Mouse (Mus musculus) C2C12 (cell line): ENCODE results near the gene Ttk. TPM values are rescaled to one million over a fixed set of nuclear protein-coding genes. Genes with fewer than 3 reads are reported as not detected.

Experiments
- H3K27me3 ChIP-seq: one replicate; pipeline ENCODE4 v1.6.1; 2011; ENCODE audit not compliant: control insufficient read depth, insufficient read depth, insufficient read length
- H3K36me3 ChIP-seq: one replicate; pipeline ENCODE4 v1.6.1; 2011; ENCODE audit not compliant: control insufficient read depth, insufficient read depth
- H3K4me3 ChIP-seq: one replicate; pipeline ENCODE4 v1.5.1; 2011; ENCODE audit warnings: mild to moderate bottlenecking, control low read depth; ENCODE audit not compliant: poor library complexity, insufficient read depth, severe bottlenecking
- H3K79me2 ChIP-seq: one replicate; pipeline ENCODE4 v1.6.1; 2011; ENCODE audit not compliant: control insufficient read depth, insufficient read depth
- H3K79me3 ChIP-seq: one replicate; pipeline ENCODE4 v1.6.1; 2011; ENCODE audit warnings: low read depth, control low read depth
- H3ac ChIP-seq: one replicate; pipeline ENCODE3; 2011; ENCODE audit warnings: low read depth; ENCODE audit not compliant: control insufficient read depth, insufficient read length
- CEBPB ChIP-seq: IDR thresholded peaks from one replicate; pipeline ENCODE4 v1.6.1; 2011; ENCODE audit warnings: low read depth, mild to moderate bottlenecking, control low read depth, moderate library complexity
- CTCF ChIP-seq: IDR thresholded peaks from one replicate; pipeline ENCODE4 v1.5.1; 2011; ENCODE audit not compliant: control insufficient read depth, insufficient read depth, insufficient read length
- FOSL1 ChIP-seq: IDR thresholded peaks from one replicate; pipeline ENCODE4 v1.8.0; 2011; ENCODE audit warnings: mild to moderate bottlenecking, low read length; ENCODE audit not compliant: poor library complexity, insufficient read depth, severe bottlenecking
- MAX ChIP-seq: IDR thresholded peaks from one replicate; pipeline ENCODE4 v1.6.1; 2011; ENCODE audit warnings: mild to moderate bottlenecking, control low read depth
- MYOD1 ChIP-seq: IDR thresholded peaks from one replicate; pipeline ENCODE4 v1.6.1; 2011; ENCODE audit warnings: low read depth; ENCODE audit not compliant: control insufficient read depth, insufficient read length
- MYOG ChIP-seq: IDR thresholded peaks from one replicate; pipeline ENCODE4 v1.6.1; 2011; ENCODE audit not compliant: control insufficient read depth, insufficient read length; ENCODE audit errors: extremely low read depth
- USF1 ChIP-seq: IDR thresholded peaks from one replicate; pipeline ENCODE4 v1.6.1; 2011; ENCODE audit warnings: low read depth, mild to moderate bottlenecking, control low read depth, moderate library complexity
- polyA plus RNA-seq: library from polyadenylated mRNA; unstranded; fragments of >200 nt; fragmentation: generic; extraction: Trizol; gene quantifications from one replicate; pipeline ENCODE4 v1.2.1, GENCODE M21; 2012; ENCODE audit warnings: missing spikeins

The Ttk gene
- polyA plus RNA-seq, 1 experiment: 8.1 TPM

DNA sequence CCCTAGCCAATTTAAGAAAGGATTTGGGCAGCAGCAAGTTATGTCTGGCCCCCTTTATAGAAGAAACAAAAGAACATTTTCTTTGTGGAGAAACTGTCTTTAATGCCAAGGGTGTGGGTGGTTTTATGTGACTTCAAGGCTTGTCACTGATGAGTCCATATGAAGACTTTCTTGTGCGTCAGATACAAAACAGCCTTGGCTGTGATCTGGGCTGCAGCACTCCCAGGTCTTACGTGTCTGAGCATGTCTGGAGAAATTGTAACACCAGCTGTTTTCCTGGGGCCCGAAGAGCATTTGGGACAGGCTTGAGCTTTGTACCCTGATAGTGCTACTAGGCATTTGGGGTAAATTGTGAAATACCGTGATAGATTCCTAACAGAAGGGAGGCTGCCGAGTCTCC is 11.6 kb upstream of the Ttk start:
- Histone ChIP-seq H3K36me3 (no peaks in the 10 kb centered on the region), H3K79me2 (no peaks in the 10 kb centered on the region), H3K27me3 (no peaks in the 10 kb centered on the region), H3K79me3 (no peaks in the 10 kb centered on the region), H3ac (no peak overlapping the region), H3K4me3 (no peak overlapping the region)
- no peak for TF ChIP-seq MYOD1
- TF ChIP-seq CTCF: no peak
- TF ChIP-seq USF1: no peak
- no peak for TF ChIP-seq CEBPB
- TF ChIP-seq FOSL1: no peak
- TF ChIP-seq MAX: no peak
- TF ChIP-seq MYOG: no peak

DNA sequence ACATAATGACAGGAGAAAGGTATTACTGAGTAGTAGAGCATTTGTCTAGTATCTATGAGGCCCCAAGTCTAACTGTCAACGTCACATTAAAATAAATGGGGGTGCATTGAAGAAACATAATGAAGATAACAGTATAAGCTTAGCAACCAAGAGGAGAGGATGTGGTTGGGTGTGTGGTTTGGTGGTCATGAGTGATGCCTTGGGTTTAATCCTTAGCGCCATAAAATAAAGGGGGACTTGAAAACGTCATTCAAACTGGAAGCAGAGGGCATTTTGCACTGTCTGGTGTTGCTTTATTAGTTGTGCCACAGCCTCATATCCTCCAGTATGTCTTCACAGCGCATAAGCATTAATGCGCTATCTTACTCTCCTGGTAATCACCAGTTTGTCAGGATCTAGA is 4.6 kb upstream of the Ttk start:
- Histone ChIP-seq H3ac (no peak overlapping the region), H3K79me3 (peaks cover 2% of the 10 kb centered on the region), H3K27me3 (no peaks in the 10 kb centered on the region), H3K36me3 (no peaks in the 10 kb centered on the region), H3K4me3 (no peak overlapping the region), H3K79me2 (peaks cover 4% of the 10 kb centered on the region)
- TF ChIP-seq USF1: no peak
- no peak for TF ChIP-seq FOSL1
- no peak for TF ChIP-seq MYOD1
- TF ChIP-seq CEBPB: no peak
- TF ChIP-seq CTCF: no peak
- TF ChIP-seq MYOG: no peak
- TF ChIP-seq MAX: no peak

DNA sequence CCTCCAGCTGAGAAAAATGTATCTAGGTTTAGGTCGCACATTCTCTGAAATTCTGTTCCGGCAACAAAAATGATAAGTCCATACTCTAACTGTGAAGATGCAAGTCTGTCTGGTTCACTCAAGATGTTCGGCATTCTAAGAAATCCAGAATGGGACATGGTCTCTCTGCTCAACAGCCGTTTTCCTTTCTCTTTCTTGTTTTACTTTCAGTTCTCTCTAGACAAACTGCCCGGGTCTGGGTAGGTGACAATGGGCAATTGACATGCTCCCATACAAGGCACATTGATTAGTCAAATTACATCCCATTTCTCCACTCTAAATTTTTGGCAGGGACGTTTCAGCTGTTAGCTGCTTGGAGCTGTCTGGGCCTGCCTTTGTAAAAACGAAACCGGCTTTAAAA is 3.3 kb upstream of the Ttk start:
- H3K79me2 ChIP-seq: peaks cover 16% of the 10 kb centered on the region
- no peak overlapping the region for H3ac ChIP-seq
- TF ChIP-seq MYOD1 (no peak), FOSL1 (no peak), USF1 (no peak), MYOG (no peak)
- no peaks in the 10 kb centered on the region for H3K36me3 ChIP-seq
- H3K27me3 ChIP-seq: no peaks in the 10 kb centered on the region
- no peak overlapping the region for H3K4me3 ChIP-seq
- H3K79me3 ChIP-seq: peaks cover 13% of the 10 kb centered on the region

DNA sequence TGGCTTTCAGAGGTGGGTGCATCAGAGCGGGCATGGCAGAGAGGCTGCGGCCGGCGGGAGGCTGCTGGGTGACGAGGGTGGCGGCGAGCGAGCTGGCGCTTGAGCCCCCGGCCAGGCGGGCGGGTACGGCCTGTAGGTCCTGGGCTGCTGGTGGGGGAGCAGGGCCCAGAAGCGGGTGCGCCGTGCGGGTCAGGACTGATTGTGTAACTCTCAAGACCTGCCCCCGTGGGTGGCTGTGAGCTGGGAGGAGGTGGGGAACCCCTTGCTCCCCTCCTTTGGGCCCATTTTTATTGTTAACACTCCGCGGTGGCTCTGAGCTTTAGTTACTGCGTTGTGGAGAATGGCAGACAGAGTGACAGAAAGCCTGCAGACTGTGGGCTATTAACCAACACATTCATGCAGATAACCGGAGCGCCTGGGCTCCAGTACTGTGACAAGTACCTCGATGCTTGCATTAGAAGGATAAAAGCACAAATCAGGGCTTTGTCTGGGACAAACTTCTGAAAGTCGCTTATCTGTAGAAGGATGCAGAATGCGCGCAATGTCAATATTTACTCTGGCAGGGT is 342 bp downstream of the Ttk start:
- peaks cover 46% of the 10 kb centered on the region for H3K79me2 ChIP-seq
- H3K4me3 ChIP-seq: peak overlapping the region; percentile 52
- peaks cover 29% of the 10 kb centered on the region for H3K79me3 ChIP-seq
- H3K36me3 ChIP-seq: peaks cover 4% of the 10 kb centered on the region
- H3ac ChIP-seq: peak overlapping the region; percentile 63
- no peaks in the 10 kb centered on the region for H3K27me3 ChIP-seq
- TF ChIP-seq FOSL1: no peak
- TF ChIP-seq CEBPB: no peak
- no peak for TF ChIP-seq MYOG

DNA sequence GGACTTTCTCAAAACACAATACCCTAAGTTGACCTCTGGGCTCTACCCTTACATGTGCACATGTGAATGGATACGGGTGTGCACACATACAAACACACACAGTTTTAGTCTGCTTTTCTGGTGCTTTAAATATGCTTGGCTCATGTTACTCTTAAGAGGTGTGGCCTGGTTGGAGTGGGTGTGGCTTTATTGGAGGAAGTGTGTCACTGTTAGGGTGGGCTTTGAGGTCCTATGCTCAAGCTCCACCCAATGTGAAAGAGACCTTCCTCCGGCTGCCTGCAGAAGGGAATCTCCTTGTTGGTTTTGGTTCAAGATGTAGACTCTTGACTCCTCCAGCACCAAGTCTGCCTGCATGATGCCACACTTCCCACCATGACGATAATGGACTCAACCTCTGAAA is 18.0 kb downstream of the Ttk start:
- peaks cover 66% of the 10 kb centered on the region for H3K36me3 ChIP-seq
- no peak for TF ChIP-seq USF1
- TF ChIP-seq MYOD1: no peak
- no peak for TF ChIP-seq CEBPB
- no peak overlapping the region for H3K4me3 ChIP-seq
- H3K79me2 ChIP-seq: no peaks in the 10 kb centered on the region
- H3K79me3 ChIP-seq: no peaks in the 10 kb centered on the region
- H3ac ChIP-seq: no peak overlapping the region
- no peaks in the 10 kb centered on the region for H3K27me3 ChIP-seq

DNA sequence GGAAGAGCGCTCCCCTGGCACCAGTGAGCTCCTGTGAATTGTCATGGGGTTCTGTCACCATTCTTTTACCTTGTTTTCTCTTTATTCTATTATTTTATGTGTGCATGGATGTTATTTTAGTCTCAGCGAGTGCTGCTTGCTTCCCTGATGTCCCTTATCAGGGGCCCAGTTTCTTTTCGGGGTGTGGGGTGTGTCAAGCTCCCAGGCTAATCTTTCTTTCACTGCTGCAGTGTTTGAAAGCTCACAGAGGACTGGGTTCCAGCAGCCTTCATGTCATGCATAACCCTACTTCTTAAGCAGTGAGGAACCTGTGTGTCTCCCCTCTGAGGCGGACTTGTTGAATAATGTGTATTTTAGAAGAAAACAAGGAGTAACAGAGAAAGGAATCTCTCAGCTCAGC is 30.7 kb downstream of the Ttk start:
- no peaks in the 10 kb centered on the region for H3K79me3 ChIP-seq
- H3K27me3 ChIP-seq: no peaks in the 10 kb centered on the region
- TF ChIP-seq MYOG: no peak
- no peak for TF ChIP-seq MYOD1
- no peak for TF ChIP-seq USF1
- TF ChIP-seq FOSL1: no peak
- no peak for TF ChIP-seq CEBPB
- TF ChIP-seq CTCF: no peak
- TF ChIP-seq MAX: no peak
- H3K36me3 ChIP-seq: peaks cover 78% of the 10 kb centered on the region
- no peak overlapping the region for H3K4me3 ChIP-seq
- H3K79me2 ChIP-seq: no peaks in the 10 kb centered on the region
- H3ac ChIP-seq: no peak overlapping the region
